Mouse (Mus musculus) heart, postnatal 0 days (tissue): Measurements from ENCODE around the gene AC153137.1. TPM values are rescaled to one million over a fixed set of nuclear protein-coding genes. Genes with fewer than 3 reads are reported as not detected.

ENCODE experiments used
- ATAC-seq: fragments of 200-750 bp; cut with Nextera tagmentation; 2 replicates; pipeline ENCODE4 v1.8.0; 2017; ENCODE audit warnings: low read depth, moderate number of reproducible peaks, moderate library complexity; ENCODE audit not compliant: insufficient read depth
- DNase-seq: peaks from one replicate; pipeline ENCODE4 v3.0.0-alpha.2; 2016; ENCODE audit warnings: low spot score
- H3K27ac ChIP-seq: fragments of 300-500 bp; sonication (generic); 2 replicates; pipeline ENCODE4 v1.5.1; 2014; ENCODE audit warnings: low read depth, mild to moderate bottlenecking
- H3K27me3 ChIP-seq: fragments of 300-500 bp; sonication (generic); 2 replicates; pipeline ENCODE4 v1.6.1; 2014; ENCODE audit warnings: low read length, mixed read lengths; ENCODE audit not compliant: control insufficient read depth, insufficient read depth
- H3K36me3 ChIP-seq: fragments of 300-500 bp; sonication (generic); replicated peaks from 2 replicates; pipeline ENCODE4 v1.6.1; 2014; ENCODE audit warnings: low read length, mixed read lengths; ENCODE audit not compliant: control insufficient read depth, insufficient read depth
- H3K4me1 ChIP-seq: fragments of 300-500 bp; sonication (generic); 2 replicates; pipeline ENCODE4 v1.6.1; 2014; ENCODE audit warnings: antibody characterized with exemption; ENCODE audit not compliant: control insufficient read depth, insufficient read depth
- H3K4me2 ChIP-seq: fragments of 300-500 bp; sonication (generic); 2 replicates; pipeline ENCODE4 v1.6.1; 2014; ENCODE audit warnings: low read depth, mild to moderate bottlenecking, low read length, moderate library complexity
- H3K4me3 ChIP-seq: fragments of 300-500 bp; sonication (generic); 2 replicates; pipeline ENCODE4 v1.5.1; 2014; ENCODE audit warnings: low read depth, low read length
- H3K9ac ChIP-seq: fragments of 300-500 bp; sonication (generic); replicated peaks from 2 replicates; pipeline ENCODE4 v1.6.1; 2014; ENCODE audit warnings: low read depth, low read length, mixed read lengths
- H3K9me3 ChIP-seq: fragments of 300-500 bp; sonication (generic); replicated peaks from 2 replicates; pipeline ENCODE4 v1.6.1; 2016; ENCODE audit warnings: low read length; ENCODE audit not compliant: control insufficient read depth
- CTCF ChIP-seq: IDR thresholded peaks from 2 replicates; pipeline ENCODE4 v1.5.1; 2016; ENCODE audit warnings: antibody characterized with exemption, control low read depth, low read depth
- EP300 ChIP-seq: IDR thresholded peaks from 2 replicates; pipeline ENCODE4 v1.6.1; 2016; ENCODE audit warnings: antibody characterized with exemption, low read depth
- WGBS: fragments of 180-500 bp; shearing (Covaris S2); extraction: QIAGEN DNeasy Blood & Tissue Kit; methylation state at CpG from one replicate; pipeline ENCODE4 v1.1.7; 2014; 5-methylcytosine and 5-hydroxymethylcytosine counted together
- polyA plus RNA-seq: library from polyadenylated mRNA; unstranded; fragments of >200 nt; fragmentation: Nextera tagmentation; extraction: Ambion mirVana; gene quantifications from 2 replicates; pipeline ENCODE4 v1.2.1, GENCODE M21; 2015
- total RNA-seq: library from RNA; depleted of rRNA; stranded (reverse); fragments of >200 nt; gene quantifications from 2 replicates; pipeline ENCODE4 v1.2.3, GENCODE M21; 2014; ENCODE audit warnings: low replicate concordance; rRNA removed

Gene AC153137.1
- total and polyA plus RNA-seq, 2 experiments from 2014 or later: not detected

- 81% methylated on average over 2 of the region's 2 CpGs for WGBS
- ATAC-seq (no peak), DNase-seq (no peak)
- H3K4me1 ChIP-seq: no peaks in the 10 kb centered on the region
- no peaks in the 10 kb centered on the region for H3K9me3 ChIP-seq
- no peaks in the 10 kb centered on the region for H3K36me3 ChIP-seq
- H3K27ac ChIP-seq: no peak overlapping the region
- no peaks in the 10 kb centered on the region for H3K27me3 ChIP-seq
- H3K4me2 ChIP-seq: no peak overlapping the region
- TF ChIP-seq CTCF (no peak), EP300 (no peak)
- H3K4me3 ChIP-seq: no peak overlapping the region
- H3K9ac ChIP-seq: no peak overlapping the region
These were observed 47.6 kb downstream of the AC153137.1 start for GRCm38 (mm10) chr1:30930194-30930593.

Other genes starting within 250 kb of the AC153137.1 start
- 30.6 and 37.8 TPM in 2 replicates for gene Phf3, start 104.0 kb downstream of the AC153137.1 start, total RNA-seq
- gene Phf3, start 104.0 kb downstream of the AC153137.1 start, polyA plus RNA-seq: 17.7 and 18.3 TPM in 2 replicates
- not detected in 2 replicates for gene Lgsn, start 198.4 kb upstream of the AC153137.1 start, total RNA-seq
- not detected in 2 replicates for gene Lgsn, start 198.4 kb upstream of the AC153137.1 start, polyA plus RNA-seq
- not detected in 2 replicates for gene 4931428L18Rik, start 244.7 kb upstream of the AC153137.1 start, total RNA-seq
- 0.23 TPM in 1 of 2 replicates, not detected in the other for gene 4931428L18Rik, start 244.7 kb upstream of the AC153137.1 start, polyA plus RNA-seq
- not detected in 2 replicates for gene Pih1d3, start 244.9 kb upstream of the AC153137.1 start, total RNA-seq
- gene Pih1d3, start 244.9 kb upstream of the AC153137.1 start, polyA plus RNA-seq: not detected in 2 replicates